Mouse (Mus musculus): ENCODE measurements at regions not wholly inside any gene's neighbourhood (a gene's known extent, or its start where the extent isn't known, plus 50 kb on each side); places are given as distances from the start of the nearest gene placed in this dataset.

GRCm38 (mm10) chr4:127862875-127863274, 107.9 kb downstream of the CK137956 start:
- DNase-seq (ENCODE audit: low read depth): no peak

GRCm38 (mm10) chr4:127861319-127862117, 109.2 kb downstream of the CK137956 start:
- no peak for DNase-seq (ENCODE audit: low read depth)

- no peak for DNase-seq (ENCODE audit: low read depth)
Observed at GRCm38 (mm10) chr4:127860271-127860670, 110.5 kb downstream of the CK137956 start.

GRCm38 (mm10) chr4:127859505-127859904, 111.2 kb downstream of the CK137956 start:
- DNase-seq (ENCODE audit: low read depth): no peak

- DNase-seq (ENCODE audit: low read depth): no peak
Observed at GRCm38 (mm10) chr4:127858566-127858965, 112.2 kb downstream of the CK137956 start.

GRCm38 (mm10) chr4:127855836-127856235, 114.9 kb downstream of the CK137956 start:
- DNase-seq (ENCODE audit: low read depth): no peak

- DNase-seq (ENCODE audit: low read depth): no peak
Observed at GRCm38 (mm10) chr4:127854776-127855409, 115.9 kb downstream of the CK137956 start.

GRCm38 (mm10) chr4:127849306-127849705, 121.4 kb downstream of the CK137956 start:
- DNase-seq (ENCODE audit: low read depth): no peak

- DNase-seq (ENCODE audit: low read depth): no peak
Observed at GRCm38 (mm10) chr4:127846321-127846720, 124.4 kb downstream of the CK137956 start.

- no peak for DNase-seq (ENCODE audit: low read depth)
Observed at GRCm38 (mm10) chr4:127843421-127843820, 127.3 kb downstream of the CK137956 start.

GRCm38 (mm10) chr4:127833668-127834067, 137.1 kb downstream of the CK137956 start:
- no peak for DNase-seq (ENCODE audit: low read depth)

GRCm38 (mm10) chr4:127826988-127827387, 143.8 kb downstream of the CK137956 start:
- no peak for DNase-seq (ENCODE audit: low read depth)

GRCm38 (mm10) chr4:127819501-127819900, 151.2 kb downstream of the CK137956 start:
- no peak for DNase-seq (ENCODE audit: low read depth)

- no peak for DNase-seq (ENCODE audit: low read depth)
Observed at GRCm38 (mm10) chr4:127819009-127819408, 151.7 kb downstream of the CK137956 start.

GRCm38 (mm10) chr4:127814631-127815030, 156.1 kb downstream of the CK137956 start:
- no peak for DNase-seq (ENCODE audit: low read depth)

- DNase-seq (ENCODE audit: low read depth): no peak
Observed at GRCm38 (mm10) chr4:127812047-127812545, 158.7 kb downstream of the CK137956 start.

- DNase-seq (ENCODE audit: low read depth): no peak
Observed at GRCm38 (mm10) chr4:127810899-127811510, 159.7 kb downstream of the CK137956 start.

- DNase-seq (ENCODE audit: low read depth): no peak
Observed at GRCm38 (mm10) chr4:127809006-127809405, 161.7 kb downstream of the CK137956 start.

- DNase-seq (ENCODE audit: low read depth): no peak
Observed at GRCm38 (mm10) chr4:127789206-127789605, 181.5 kb downstream of the CK137956 start.

- DNase-seq (ENCODE audit: low read depth): no peak
Observed at GRCm38 (mm10) chr4:127785786-127786185, 185.0 kb downstream of the CK137956 start.

GRCm38 (mm10) chr4:127771966-127772500, 198.7 kb downstream of the CK137956 start:
- DNase-seq (ENCODE audit: low read depth): no peak

GRCm38 (mm10) chr4:127763736-127764135, 207.0 kb downstream of the CK137956 start:
- DNase-seq (ENCODE audit: low read depth): no peak

- no peak for DNase-seq (ENCODE audit: low read depth)
Observed at GRCm38 (mm10) chr4:127758961-127759360, 211.8 kb downstream of the CK137956 start.

All from 416B (cell line).